In genomic region chr2:30690307-30690706, GRCm38 (mm10) we compare ENCODE assay signal across 8 mouse cellular contexts.
A peak's percentile ranks its signal among the peaks of the same experiment; 100 is the strongest.
DNase-seq lines count a peak whose midpoint lies in the region; ATAC-seq lines count a peak whose summit lies in the region.

No protein-coding gene starts in this region.

- no peak overlapping the region for H3K4me2 ChIP-seq in liver, embryonic 13.5 days

- H3K27ac ChIP-seq in liver, embryonic 13.5 days: peak overlapping the region; percentile 37

- H3K4me1 ChIP-seq in liver, embryonic 13.5 days (replicated peaks): peaks cover 40% of the 10 kb centered on the region

- peak; percentile 34 for DNase-seq in thymus, postnatal 0 days (ENCODE audit: low spot score)
- no peak for DNase-seq in thymus, postnatal 25 days
- peak; percentile 61 for DNase-seq in gastrocnemius, postnatal 25 days
- peak; percentile 58 for DNase-seq in induced T-regulatory cell, adult 2 months (ENCODE audit: low read depth)
- no peak for DNase-seq in liver, embryonic 13.5 days
- DNase-seq in cerebellum, postnatal 36 days: no peak
- DNase-seq in layer of hippocampus, adult 9-11 months: no peak

- H3K36me3 ChIP-seq in liver, embryonic 13.5 days: no peaks in the 10 kb centered on the region

- 47% methylated on average over 11 of the region's 11 CpGs for WGBS in liver, embryonic 13.5 days (ENCODE audit: insufficient replicate concordance)

- peaks cover 57% of the 10 kb centered on the region for H3K27me3 ChIP-seq in liver, embryonic 13.5 days

- no peak overlapping the region for H3K4me3 ChIP-seq in liver, embryonic 13.5 days (replicated peaks)

- ATAC-seq in liver, embryonic 13.5 days (ENCODE audit: low read depth): 0 out of 2 replicates have a peak, but pooled peaks have one; percentile 39
- peak; percentile 79 for ATAC-seq in monocyte, adult 5-6 weeks (replicated peaks; ENCODE audit: insufficient number of reproducible peaks, low FRiP score, low TSS enrichment, poor library complexity, severe bottlenecking)

- no peaks in the 10 kb centered on the region for H3K9me3 ChIP-seq in liver, embryonic 13.5 days (replicated peaks)

- no peak overlapping the region for H3K9ac ChIP-seq in liver, embryonic 13.5 days

Comparison
In these comparisons a context has a peak if more than half of its experiments do, and no peak if none do; other contexts are left out.
1. DNase-seq: peak in thymus, postnatal 0 days (single experiment), gastrocnemius, postnatal 25 days (single experiment) and induced T-regulatory cell, adult 2 months (single experiment); none in thymus, postnatal 25 days (single experiment), liver, embryonic 13.5 days (single experiment), cerebellum, postnatal 36 days (0 of 2) and layer of hippocampus, adult 9-11 months (single experiment).